Mouse (Mus musculus) heart, postnatal 0 days (tissue): Measurements from ENCODE around the gene Myo3b.

ENCODE experiments used
- CTCF ChIP-seq: IDR thresholded peaks from 2 replicates; pipeline ENCODE4 v1.5.1; 2016; ENCODE audit warnings: antibody characterized with exemption, control low read depth, low read depth
- EP300 ChIP-seq: IDR thresholded peaks from 2 replicates; pipeline ENCODE4 v1.6.1; 2016; ENCODE audit warnings: antibody characterized with exemption, low read depth

- TF ChIP-seq CTCF = no peak
- no peak for TF ChIP-seq EP300
Measured at GRCm38 (mm10) chr2:70195418-70196248, 156.7 kb downstream of the Myo3b start.
